Mouse (Mus musculus) embryonic fibroblast, embryonic 13.5 days (primary cell): ENCODE data around the gene Cldn1. TPM values are rescaled to one million over a fixed set of nuclear protein-coding genes. Genes with fewer than 3 reads are reported as not detected.

Source experiments
- H3K27ac ChIP-seq: 2 replicates; pipeline ENCODE4 v1.5.1; 2012; ENCODE audit warnings: low read length, control low read depth, inconsistent platforms; ENCODE audit not compliant: insufficient read depth
- H3K4me1 ChIP-seq: 2 replicates; pipeline ENCODE4 v1.6.1; 2011; ENCODE audit warnings: low read length; ENCODE audit not compliant: control insufficient read depth, insufficient read depth
- H3K4me3 ChIP-seq: 2 replicates; pipeline ENCODE4 v1.5.1; 2011; ENCODE audit warnings: mild to moderate bottlenecking, control low read depth, low read length; ENCODE audit not compliant: insufficient read depth
- CTCF ChIP-seq: IDR thresholded peaks from 2 replicates; pipeline ENCODE4 v1.5.1; 2011; ENCODE audit warnings: mild to moderate bottlenecking, control low read depth, low read length, moderate library complexity, borderline replicate concordance; ENCODE audit not compliant: insufficient read depth
- POLR2A ChIP-seq: IDR thresholded peaks from 2 replicates; pipeline ENCODE4 v1.6.1; 2011; ENCODE audit warnings: low read depth, mild to moderate bottlenecking, control low read depth, low read length, moderate library complexity
- polyA plus RNA-seq: library from polyadenylated mRNA; stranded (reverse); fragments of >200 nt; gene quantifications from 2 replicates; pipeline ENCODE4 v1.2.4, GENCODE M21; 2011; ENCODE audit warnings: low read depth; ENCODE audit not compliant: missing spikeins, insufficient read length

Cldn1 gene
- polyA plus RNA-seq, 1 experiment: 3.1 TPM

GRCm38 (mm10) chr16:26314815-26315214 lies 56.8 kb downstream of the Cldn1 start:
- no peak overlapping the region for H3K27ac ChIP-seq
- no peak for TF ChIP-seq CTCF
- no peak for TF ChIP-seq POLR2A
- peaks cover 6% of the 10 kb centered on the region for H3K4me1 ChIP-seq

GRCm38 (mm10) chr16:26309402-26309801 lies 62.2 kb downstream of the Cldn1 start:
- TF ChIP-seq POLR2A (no peak), CTCF (no peak)
- Histone ChIP-seq H3K4me3 (no peak overlapping the region), H3K4me1 (peaks cover 2% of the 10 kb centered on the region), H3K27ac (no peak overlapping the region)

More at GRCm38 (mm10) chr16:26314815-26315214, 56.8 kb downstream of the Cldn1 start:
- H3K4me3 ChIP-seq: no peak overlapping the region

Other genes with a start within 250 kb of the Cldn1 start
- gene Cldn16, start 91.3 kb upstream of the Cldn1 start, polyA plus RNA-seq: not detected in 2 replicates
- gene Tmem207, start 154.9 kb upstream of the Cldn1 start, polyA plus RNA-seq: not detected in 2 replicates
- gene Il1rap, start 209.9 kb upstream of the Cldn1 start, polyA plus RNA-seq: 20.4 and 22.3 TPM in 2 replicates